Mouse (Mus musculus): ENCODE measurements at regions not wholly inside any gene's neighbourhood (a gene's known extent, or its start where the extent isn't known, plus 50 kb on each side); places are given as distances from the start of the nearest gene placed in this dataset.

- no peak for DNase-seq (ENCODE audit: low spot score)
- Histone ChIP-seq H3K9me3 (replicated peaks; ENCODE audit: control insufficient read depth, low read length) (no peaks in the 10 kb centered on the region), H3K4me3 (ENCODE audit: low read depth, low read length) (no peak overlapping the region), H3K36me3 (replicated peaks; ENCODE audit: control insufficient read depth, insufficient read depth, low read depth, low read length) (no peaks in the 10 kb centered on the region), H3K27me3 (ENCODE audit: control insufficient read depth, insufficient read depth, low read length) (no peaks in the 10 kb centered on the region), H3K27ac (replicated peaks; ENCODE audit: low read depth, low read length) (no peak overlapping the region), H3K9ac (replicated peaks; ENCODE audit: low read length) (no peak overlapping the region), H3K4me2 (ENCODE audit: low read depth, low read length) (no peak overlapping the region), H3K4me1 (ENCODE audit: control insufficient read depth, insufficient read depth, low read length) (no peaks in the 10 kb centered on the region)
- 96% methylated on average over 1 of the region's 1 CpGs for WGBS
- ATAC-seq (replicated peaks; ENCODE audit: insufficient number of reproducible peaks, low FRiP score, low TSS enrichment, low read depth): no peak
Measured at GRCm38 (mm10) chr13:37493331-37493730, 148.3 kb downstream of the Ly86 start.

GRCm38 (mm10) chr13:37495272-37495932, 150.4 kb downstream of the Ly86 start:
- Histone ChIP-seq H3K36me3 (replicated peaks; ENCODE audit: control insufficient read depth, insufficient read depth, low read depth, low read length) (no peaks in the 10 kb centered on the region), H3K9ac (replicated peaks; ENCODE audit: low read length) (no peak overlapping the region), H3K4me1 (ENCODE audit: control insufficient read depth, insufficient read depth, low read length) (no peaks in the 10 kb centered on the region), H3K27ac (replicated peaks; ENCODE audit: low read depth, low read length) (no peak overlapping the region), H3K9me3 (replicated peaks; ENCODE audit: control insufficient read depth, low read length) (no peaks in the 10 kb centered on the region), H3K27me3 (ENCODE audit: control insufficient read depth, insufficient read depth, low read length) (no peaks in the 10 kb centered on the region), H3K4me2 (ENCODE audit: low read depth, low read length) (no peak overlapping the region), H3K4me3 (ENCODE audit: low read depth, low read length) (no peak overlapping the region)
- 76% methylated on average over 8 of the region's 8 CpGs for WGBS
- ATAC-seq (replicated peaks; ENCODE audit: insufficient number of reproducible peaks, low FRiP score, low TSS enrichment, low read depth): no peak
- no peak for DNase-seq (ENCODE audit: low spot score)

GRCm38 (mm10) chr13:37497986-37498385, 153.0 kb downstream of the Ly86 start:
- ATAC-seq (replicated peaks; ENCODE audit: insufficient number of reproducible peaks, low FRiP score, low TSS enrichment, low read depth): no peak
- Histone ChIP-seq H3K4me1 (ENCODE audit: control insufficient read depth, insufficient read depth, low read length) (no peaks in the 10 kb centered on the region), H3K27ac (replicated peaks; ENCODE audit: low read depth, low read length) (no peak overlapping the region), H3K36me3 (replicated peaks; ENCODE audit: control insufficient read depth, insufficient read depth, low read depth, low read length) (no peaks in the 10 kb centered on the region), H3K4me2 (ENCODE audit: low read depth, low read length) (no peak overlapping the region), H3K4me3 (ENCODE audit: low read depth, low read length) (no peak overlapping the region), H3K27me3 (ENCODE audit: control insufficient read depth, insufficient read depth, low read length) (no peaks in the 10 kb centered on the region), H3K9ac (replicated peaks; ENCODE audit: low read length) (no peak overlapping the region), H3K9me3 (replicated peaks; ENCODE audit: control insufficient read depth, low read length) (no peaks in the 10 kb centered on the region)
- DNase-seq (ENCODE audit: low spot score): no peak
- 62% methylated on average over 3 of the region's 3 CpGs for whole genome bisulfite sequencing

- ATAC-seq (replicated peaks; ENCODE audit: insufficient number of reproducible peaks, low FRiP score, low TSS enrichment, low read depth): no peak
- Histone ChIP-seq H3K27ac (replicated peaks; ENCODE audit: low read depth, low read length) (no peak overlapping the region), H3K27me3 (ENCODE audit: control insufficient read depth, insufficient read depth, low read length) (no peaks in the 10 kb centered on the region), H3K4me2 (ENCODE audit: low read depth, low read length) (no peak overlapping the region), H3K9ac (replicated peaks; ENCODE audit: low read length) (no peak overlapping the region), H3K36me3 (replicated peaks; ENCODE audit: control insufficient read depth, insufficient read depth, low read depth, low read length) (no peaks in the 10 kb centered on the region), H3K4me1 (ENCODE audit: control insufficient read depth, insufficient read depth, low read length) (no peaks in the 10 kb centered on the region), H3K9me3 (replicated peaks; ENCODE audit: control insufficient read depth, low read length) (no peaks in the 10 kb centered on the region), H3K4me3 (ENCODE audit: low read depth, low read length) (no peak overlapping the region)
- no peak for DNase-seq (ENCODE audit: low spot score)
- WGBS: 66% methylated on average over 4 of the region's 4 CpGs
Measured at GRCm38 (mm10) chr13:37500668-37501286, 155.8 kb downstream of the Ly86 start.

- DNase-seq (ENCODE audit: low spot score): no peak
- Histone ChIP-seq H3K4me1 (ENCODE audit: control insufficient read depth, insufficient read depth, low read length) (no peaks in the 10 kb centered on the region), H3K27ac (replicated peaks; ENCODE audit: low read depth, low read length) (no peak overlapping the region), H3K4me2 (ENCODE audit: low read depth, low read length) (no peak overlapping the region), H3K4me3 (ENCODE audit: low read depth, low read length) (no peak overlapping the region), H3K27me3 (ENCODE audit: control insufficient read depth, insufficient read depth, low read length) (no peaks in the 10 kb centered on the region), H3K9me3 (replicated peaks; ENCODE audit: control insufficient read depth, low read length) (no peaks in the 10 kb centered on the region), H3K36me3 (replicated peaks; ENCODE audit: control insufficient read depth, insufficient read depth, low read depth, low read length) (no peaks in the 10 kb centered on the region), H3K9ac (replicated peaks; ENCODE audit: low read length) (no peak overlapping the region)
- ATAC-seq (replicated peaks; ENCODE audit: insufficient number of reproducible peaks, low FRiP score, low TSS enrichment, low read depth): no peak
- 90% methylated on average over 6 of the region's 6 CpGs for WGBS
Measured at GRCm38 (mm10) chr13:37503449-37503848, 158.4 kb downstream of the Ly86 start.

GRCm38 (mm10) chr13:37503898-37504297, 158.9 kb downstream of the Ly86 start:
- no peak overlapping the region for H3K4me3 ChIP-seq (ENCODE audit: low read depth, low read length)
- no peaks in the 10 kb centered on the region for H3K27me3 ChIP-seq (ENCODE audit: control insufficient read depth, insufficient read depth, low read length)
- 90% methylated on average over 3 of the region's 3 CpGs for WGBS
- no peaks in the 10 kb centered on the region for H3K9me3 ChIP-seq (replicated peaks; ENCODE audit: control insufficient read depth, low read length)
- no peak overlapping the region for H3K27ac ChIP-seq (replicated peaks; ENCODE audit: low read depth, low read length)
- H3K9ac ChIP-seq (replicated peaks; ENCODE audit: low read length): no peak overlapping the region
- no peaks in the 10 kb centered on the region for H3K36me3 ChIP-seq (replicated peaks; ENCODE audit: control insufficient read depth, insufficient read depth, low read depth, low read length)
- H3K4me2 ChIP-seq (ENCODE audit: low read depth, low read length): no peak overlapping the region
- ATAC-seq (replicated peaks; ENCODE audit: insufficient number of reproducible peaks, low FRiP score, low TSS enrichment, low read depth): no peak
- no peak for DNase-seq (ENCODE audit: low spot score)
- no peaks in the 10 kb centered on the region for H3K4me1 ChIP-seq (ENCODE audit: control insufficient read depth, insufficient read depth, low read length)

GRCm38 (mm10) chr13:37504373-37504772, 159.4 kb downstream of the Ly86 start:
- H3K9ac ChIP-seq (replicated peaks; ENCODE audit: low read length): no peak overlapping the region
- DNase-seq (ENCODE audit: low spot score): no peak
- no peaks in the 10 kb centered on the region for H3K36me3 ChIP-seq (replicated peaks; ENCODE audit: control insufficient read depth, insufficient read depth, low read depth, low read length)
- H3K9me3 ChIP-seq (replicated peaks; ENCODE audit: control insufficient read depth, low read length): no peaks in the 10 kb centered on the region
- H3K4me3 ChIP-seq (ENCODE audit: low read depth, low read length): no peak overlapping the region
- no peak overlapping the region for H3K27ac ChIP-seq (replicated peaks; ENCODE audit: low read depth, low read length)
- H3K4me2 ChIP-seq (ENCODE audit: low read depth, low read length): no peak overlapping the region
- peaks cover 2% of the 10 kb centered on the region; the same call in 1 of the 2 replicates for H3K4me1 ChIP-seq (ENCODE audit: control insufficient read depth, insufficient read depth, low read length)
- ATAC-seq (replicated peaks; ENCODE audit: insufficient number of reproducible peaks, low FRiP score, low TSS enrichment, low read depth): no peak
- no peaks in the 10 kb centered on the region for H3K27me3 ChIP-seq (ENCODE audit: control insufficient read depth, insufficient read depth, low read length)
- 77% methylated on average over 10 of the region's 10 CpGs for WGBS

GRCm38 (mm10) chr13:37505617-37506016, 160.6 kb downstream of the Ly86 start:
- Histone ChIP-seq H3K9me3 (replicated peaks; ENCODE audit: control insufficient read depth, low read length) (no peaks in the 10 kb centered on the region), H3K27ac (replicated peaks; ENCODE audit: low read depth, low read length) (no peak overlapping the region), H3K4me1 (ENCODE audit: control insufficient read depth, insufficient read depth, low read length) (peaks cover 2% of the 10 kb centered on the region; the same call in 1 of the 2 replicates), H3K36me3 (replicated peaks; ENCODE audit: control insufficient read depth, insufficient read depth, low read depth, low read length) (no peaks in the 10 kb centered on the region), H3K4me3 (ENCODE audit: low read depth, low read length) (no peak overlapping the region), H3K9ac (replicated peaks; ENCODE audit: low read length) (no peak overlapping the region), H3K4me2 (ENCODE audit: low read depth, low read length) (no peak overlapping the region), H3K27me3 (ENCODE audit: control insufficient read depth, insufficient read depth, low read length) (no peaks in the 10 kb centered on the region)
- DNase-seq (ENCODE audit: low spot score): no peak
- WGBS: 74% methylated on average over 3 of the region's 3 CpGs
- ATAC-seq (replicated peaks; ENCODE audit: insufficient number of reproducible peaks, low FRiP score, low TSS enrichment, low read depth): no peak

All from embryonic facial prominence, embryonic 11.5 days (tissue).